Mouse (Mus musculus): ENCODE results near the gene Pml.

Gene Pml

GRCm38 (mm10) chr9:58201861-58202549 is 47.6 kb downstream of the Pml start:
- no peak for DNase-seq (ENCODE audit: low spot score)

- no peak for DNase-seq (ENCODE audit: low spot score)
Measured at GRCm38 (mm10) chr9:58201091-58201842, 48.3 kb downstream of the Pml start.

- DNase-seq (ENCODE audit: low spot score), result no peak
Measured at GRCm38 (mm10) chr9:58200270-58201090, 49.1 kb downstream of the Pml start.

GRCm38 (mm10) chr9:58199381-58200269 is 50.0 kb downstream of the Pml start:
- no peak for DNase-seq (ENCODE audit: low spot score)

GRCm38 (mm10) chr9:58198801-58199371 is 50.7 kb downstream of the Pml start:
- DNase-seq (ENCODE audit: low spot score), result no peak

- DNase-seq (ENCODE audit: low spot score), result peak; percentile 14
Measured at GRCm38 (mm10) chr9:58197781-58198701, 51.5 kb downstream of the Pml start.

GRCm38 (mm10) chr9:58196610-58197567 is 52.7 kb downstream of the Pml start:
- no peak for DNase-seq (ENCODE audit: low spot score)

- no peak for DNase-seq (ENCODE audit: low spot score)
Measured at GRCm38 (mm10) chr9:58196141-58196540, 53.4 kb downstream of the Pml start.

GRCm38 (mm10) chr9:58195671-58196070 is 53.9 kb downstream of the Pml start:
- DNase-seq (ENCODE audit: low spot score), result no peak

GRCm38 (mm10) chr9:58194222-58194621 is 55.4 kb downstream of the Pml start:
- DNase-seq (ENCODE audit: low spot score), result no peak

GRCm38 (mm10) chr9:58184456-58184855 is 65.1 kb downstream of the Pml start:
- DNase-seq (ENCODE audit: low spot score), result no peak

GRCm38 (mm10) chr9:58179390-58179789 is 70.2 kb downstream of the Pml start:
- no peak for DNase-seq (ENCODE audit: low spot score)

GRCm38 (mm10) chr9:58177165-58177564 is 72.4 kb downstream of the Pml start:
- DNase-seq (ENCODE audit: low spot score), result no peak

- no peak for DNase-seq (ENCODE audit: low spot score)
Measured at GRCm38 (mm10) chr9:58175745-58176487, 73.7 kb downstream of the Pml start.

- DNase-seq (ENCODE audit: low spot score), result no peak
Measured at GRCm38 (mm10) chr9:58174818-58175251, 74.8 kb downstream of the Pml start.

GRCm38 (mm10) chr9:58172863-58173262 is 76.7 kb downstream of the Pml start:
- no peak for DNase-seq (ENCODE audit: low spot score)

- DNase-seq (ENCODE audit: low spot score), result no peak
Measured at GRCm38 (mm10) chr9:58169426-58169825, 80.2 kb downstream of the Pml start.

GRCm38 (mm10) chr9:58168880-58169279 is 80.7 kb downstream of the Pml start:
- no peak for DNase-seq (ENCODE audit: low spot score)
